Mouse (Mus musculus) E14TG2a.4 (cell line): ENCODE measurements around the gene Rdh9.

Experiments
- CTCF ChIP-seq: conservative IDR thresholded peaks from 2 replicates; pipeline ENCODE4 v1.5.1; 2014; ENCODE audit warnings: low read length
- NANOG ChIP-seq: IDR thresholded peaks from 2 replicates; pipeline ENCODE4 v1.6.1; 2014; ENCODE audit warnings: borderline replicate concordance, low read length, mixed read lengths

DNA sequence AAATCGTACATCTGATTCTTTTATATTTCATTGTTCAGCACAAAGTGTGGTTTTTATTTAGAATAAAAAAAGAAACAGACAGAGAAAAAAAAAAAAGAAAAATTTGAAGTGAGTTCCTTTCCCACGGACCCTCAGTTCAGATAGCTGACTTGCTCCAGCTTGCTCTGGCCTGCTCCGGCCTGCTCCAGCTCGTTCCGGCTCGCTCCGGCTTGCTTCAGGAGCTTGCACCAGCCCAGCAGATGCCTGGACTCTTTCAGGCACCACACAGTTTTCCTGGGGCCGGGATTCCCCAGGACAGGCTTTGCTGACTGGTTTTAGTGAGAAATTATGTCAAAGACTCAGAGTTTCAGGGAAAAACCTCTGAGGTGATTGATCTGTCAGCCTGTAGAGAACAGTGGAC lies 28.9 kb upstream of the Rdh9 start:
- TF ChIP-seq CTCF = no peak
- no peak for TF ChIP-seq NANOG
